Mouse (Mus musculus): ENCODE results near the gene Hpgd.
A peak's percentile ranks its signal among the peaks of the same experiment; 100 is the strongest.
"Not testable (repeated sequence)": the region's sequence is repeated elsewhere in the genome, so short reads cannot be mapped to it uniquely, and the experiment has no call there.

Hpgd gene

GRCm38 (mm10) chr8:56294373-56294877, at the start of gene Hpgd:
Gene Hpgd (plus strand): TSS chr8:56294585.
- DNase-seq (ENCODE audit: low spot score) = peak; percentile 63

GRCm38 (mm10) chr8:56251728-56252127, 42.7 kb upstream of the Hpgd start:
- not testable (repeated sequence) for DNase-seq (ENCODE audit: low spot score)

- no peak for DNase-seq (ENCODE audit: low spot score)
These were observed 42.1 kb upstream of the Hpgd start for GRCm38 (mm10) chr8:56252314-56252713.

GRCm38 (mm10) chr8:56261190-56261589, 33.2 kb upstream of the Hpgd start:
- DNase-seq (ENCODE audit: low spot score) = no peak

GRCm38 (mm10) chr8:56269687-56270663, 24.4 kb upstream of the Hpgd start:
- DNase-seq (ENCODE audit: low spot score) = no peak

- DNase-seq (ENCODE audit: low spot score) = no peak
These were observed 21.5 kb upstream of the Hpgd start for GRCm38 (mm10) chr8:56272934-56273333.

- DNase-seq (ENCODE audit: low spot score) = no peak
These were observed 19.1 kb upstream of the Hpgd start for GRCm38 (mm10) chr8:56275316-56275715.

- no peak for DNase-seq (ENCODE audit: low spot score)
These were observed 16.4 kb upstream of the Hpgd start for GRCm38 (mm10) chr8:56277810-56278528.

GRCm38 (mm10) chr8:56278545-56279063, 15.8 kb upstream of the Hpgd start:
- DNase-seq (ENCODE audit: low spot score) = no peak

GRCm38 (mm10) chr8:56283936-56284335, 10.4 kb upstream of the Hpgd start:
- DNase-seq (ENCODE audit: low spot score) = no peak

GRCm38 (mm10) chr8:56284957-56285356, 9.4 kb upstream of the Hpgd start:
- DNase-seq (ENCODE audit: low spot score) = no peak

- DNase-seq (ENCODE audit: low spot score) = no peak
These were observed 7.7 kb upstream of the Hpgd start for GRCm38 (mm10) chr8:56286717-56287116.

- no peak for DNase-seq (ENCODE audit: low spot score)
These were observed 6.9 kb upstream of the Hpgd start for GRCm38 (mm10) chr8:56287370-56288072.

- no peak for DNase-seq (ENCODE audit: low spot score)
These were observed 2.1 kb upstream of the Hpgd start for GRCm38 (mm10) chr8:56292318-56292717.

- DNase-seq (ENCODE audit: low spot score) = no peak
These were observed 905 bp upstream of the Hpgd start for GRCm38 (mm10) chr8:56293480-56293879.

GRCm38 (mm10) chr8:56294886-56295555, 636 bp downstream of the Hpgd start:
- no peak for DNase-seq (ENCODE audit: low spot score)

GRCm38 (mm10) chr8:56299421-56299820, 5.0 kb downstream of the Hpgd start:
- no peak for DNase-seq (ENCODE audit: low spot score)

GRCm38 (mm10) chr8:56301303-56301702, 6.9 kb downstream of the Hpgd start:
- not testable (repeated sequence) for DNase-seq (ENCODE audit: low spot score)

GRCm38 (mm10) chr8:56304595-56304994, 10.2 kb downstream of the Hpgd start:
- DNase-seq (ENCODE audit: low spot score) = no peak

GRCm38 (mm10) chr8:56313622-56314021, 19.2 kb downstream of the Hpgd start:
- no peak for DNase-seq (ENCODE audit: low spot score)

- DNase-seq (ENCODE audit: low spot score) = no peak
These were observed 20.8 kb downstream of the Hpgd start for GRCm38 (mm10) chr8:56315189-56315588.

Measured in ovary, postnatal 10 days (tissue).